Mouse (Mus musculus) forebrain, embryonic 13.5 days (tissue): ENCODE data around the gene Sdhc. TPM values are rescaled to one million over a fixed set of nuclear protein-coding genes. Genes with fewer than 3 reads are reported as not detected.
A peak's percentile ranks its signal among the peaks of the same experiment; 100 is the strongest.
"Not testable (repeated sequence)": the region's sequence is repeated elsewhere in the genome, so short reads cannot be mapped to it uniquely, and the experiment has no call there.

Experiments used
- ATAC-seq: fragments of 200-750 bp; cut with Nextera tagmentation; 2 replicates; pipeline ENCODE4 v1.8.0; 2017
- H3K27ac ChIP-seq: fragments of 300-500 bp; sonication (generic); 2 replicates; pipeline ENCODE4 v1.5.1; 2015; ENCODE audit warnings: inconsistent platforms, mild to moderate bottlenecking, moderate library complexity
- H3K27me3 ChIP-seq: fragments of 300-500 bp; sonication (generic); 2 replicates; pipeline ENCODE4 v1.6.1; 2015; ENCODE audit warnings: mild to moderate bottlenecking, inconsistent platforms
- H3K36me3 ChIP-seq: fragments of 300-500 bp; sonication (generic); 2 replicates; pipeline ENCODE4 v1.6.1; 2015; ENCODE audit warnings: mild to moderate bottlenecking, inconsistent platforms; ENCODE audit not compliant: poor library complexity, severe bottlenecking
- H3K4me1 ChIP-seq: fragments of 300-500 bp; sonication (generic); 2 replicates; pipeline ENCODE4 v1.6.1; 2015; ENCODE audit warnings: inconsistent platforms
- H3K4me2 ChIP-seq: fragments of 300-500 bp; sonication (generic); 2 replicates; pipeline ENCODE4 v1.6.1; 2015; ENCODE audit warnings: inconsistent platforms, mild to moderate bottlenecking, moderate library complexity
- H3K4me3 ChIP-seq: fragments of 300-500 bp; sonication (generic); 2 replicates; pipeline ENCODE4 v1.5.1; 2015; ENCODE audit warnings: mild to moderate bottlenecking, inconsistent platforms
- H3K9ac ChIP-seq: fragments of 300-500 bp; sonication (generic); 2 replicates; pipeline ENCODE4 v1.6.1; 2015; ENCODE audit warnings: mild to moderate bottlenecking, inconsistent platforms
- H3K9me3 ChIP-seq: fragments of 300-500 bp; sonication (generic); replicated peaks from 2 replicates; pipeline ENCODE4 v1.6.1; 2016; ENCODE audit warnings: inconsistent platforms
- WGBS: fragments of 180-500 bp; shearing (Covaris S2); methylation state at CpG from one replicate; pipeline ENCODE4 v1.1.7; 2015; 5-methylcytosine and 5-hydroxymethylcytosine counted together
- microRNA-seq: library from miRNA; unstranded; fragments of <30 nt; microRNA quantifications from one replicate; pipeline ENCODE4, GENCODE M21; 2016
- polyA plus RNA-seq: library from polyadenylated mRNA; unstranded; fragments of >200 nt; fragmentation: Nextera tagmentation; extraction: Ambion mirVana; gene quantifications from 2 replicates; pipeline ENCODE4 v1.2.1, GENCODE M21; 2015

Gene Sdhc
- polyA plus RNA-seq, 1 experiment from 2014 or later, result 229 TPM

DNA sequence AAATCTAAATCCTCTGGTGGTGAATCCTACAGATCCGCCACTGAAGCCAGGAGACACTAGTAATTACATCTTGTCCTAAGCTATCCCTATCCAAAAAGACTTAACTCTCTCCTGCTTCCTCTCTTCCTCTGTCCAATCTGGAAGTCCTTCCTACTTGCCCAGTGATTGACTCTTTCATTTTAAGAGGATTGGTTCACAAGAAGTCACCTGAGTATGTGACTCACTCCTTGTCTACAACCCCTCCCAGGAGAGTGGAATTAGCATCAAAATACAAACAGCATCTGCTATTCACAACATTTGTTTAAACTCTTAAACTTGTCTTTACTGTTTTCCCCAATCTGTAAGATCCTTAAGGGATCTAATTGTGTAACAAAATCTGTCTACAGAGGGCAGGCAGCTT, 60.5 kb downstream of the Sdhc start:
- Histone ChIP-seq H3K9ac (no peak overlapping the region), H3K4me2 (no peak overlapping the region), H3K9me3 (no peaks in the 10 kb centered on the region), H3K36me3 (no peaks in the 10 kb centered on the region), H3K4me3 (no peak overlapping the region), H3K27me3 (peaks cover 9% of the 10 kb centered on the region), H3K27ac (no peak overlapping the region), H3K4me1 (peaks cover 7% of the 10 kb centered on the region)
- ATAC-seq, result no peak
- 93% methylated on average over 1 of the region's 1 CpGs for WGBS

- H3K36me3 ChIP-seq, H3K27me3 ChIP-seq, H3K9ac ChIP-seq, H3K4me1 ChIP-seq, H3K9me3 ChIP-seq, H3K27ac ChIP-seq: not testable (repeated sequence)
- Histone ChIP-seq H3K4me3 (peak overlapping the region; percentile 10; the same call in 1 of the 2 replicates), H3K4me2 (peak overlapping the region; percentile 43)
- 4% methylated on average over 10 of the region's 10 CpGs for WGBS
- ATAC-seq, result 0 out of 2 replicates have a peak, but pooled peaks have one; percentile 31
These were observed 62.0 kb downstream of the Sdhc start for GRCm38 (mm10) chr1:171088237-171088869.

GRCm38 (mm10) chr1:171085718-171086117, 64.7 kb downstream of the Sdhc start:
- no peak for ATAC-seq
- 0% methylated on average over 26 of the region's 26 CpGs for WGBS
- peaks cover 7% of the 10 kb centered on the region for H3K4me1 ChIP-seq

GRCm38 (mm10) chr1:171081512-171082231, 68.7 kb downstream of the Sdhc start:
- H3K9me3 ChIP-seq, H3K4me1 ChIP-seq, H3K4me3 ChIP-seq, H3K4me2 ChIP-seq, H3K36me3 ChIP-seq, H3K9ac ChIP-seq, H3K27ac ChIP-seq: not testable (repeated sequence)
- peak; percentile 14; the same call in 1 of the 2 replicates for ATAC-seq
- H3K27me3 ChIP-seq, result peaks cover 35% of the 10 kb centered on the region
- 33% methylated on average over 9 of the region's 17 CpGs for WGBS

More at GRCm38 (mm10) chr1:171085718-171086117, 64.7 kb downstream of the Sdhc start:
- H3K4me3 ChIP-seq, result peak overlapping the region; percentile 55
- no peaks in the 10 kb centered on the region for H3K9me3 ChIP-seq
- H3K36me3 ChIP-seq, result no peaks in the 10 kb centered on the region
- H3K9ac ChIP-seq, result peak overlapping the region; percentile 70
- no peak overlapping the region for H3K27ac ChIP-seq
- peaks cover 17% of the 10 kb centered on the region for H3K27me3 ChIP-seq
- H3K4me2 ChIP-seq, result peak overlapping the region; percentile 83

GRCm38 (mm10) chr1:171079825-171080224, 70.6 kb downstream of the Sdhc start:
- H3K36me3 ChIP-seq, H3K9me3 ChIP-seq, H3K9ac ChIP-seq, H3K4me1 ChIP-seq, H3K4me2 ChIP-seq, H3K4me3 ChIP-seq, H3K27ac ChIP-seq: not testable (repeated sequence)
- no CpG with 5 or more reads among the region's 43 CpGs for WGBS
- peak; percentile 33 for ATAC-seq
- peaks cover 26% of the 10 kb centered on the region for H3K27me3 ChIP-seq

- 0% methylated on average over 1 of the region's 35 CpGs for WGBS
- peak; percentile 50 for ATAC-seq
- not testable (repeated sequence) for H3K4me1 ChIP-seq, H3K9me3 ChIP-seq, H3K27ac ChIP-seq, H3K9ac ChIP-seq, H3K4me3 ChIP-seq, H3K4me2 ChIP-seq, H3K36me3 ChIP-seq
- H3K27me3 ChIP-seq, result peaks cover 27% of the 10 kb centered on the region
These were observed 71.1 kb downstream of the Sdhc start for GRCm38 (mm10) chr1:171079345-171079744.

DNA sequence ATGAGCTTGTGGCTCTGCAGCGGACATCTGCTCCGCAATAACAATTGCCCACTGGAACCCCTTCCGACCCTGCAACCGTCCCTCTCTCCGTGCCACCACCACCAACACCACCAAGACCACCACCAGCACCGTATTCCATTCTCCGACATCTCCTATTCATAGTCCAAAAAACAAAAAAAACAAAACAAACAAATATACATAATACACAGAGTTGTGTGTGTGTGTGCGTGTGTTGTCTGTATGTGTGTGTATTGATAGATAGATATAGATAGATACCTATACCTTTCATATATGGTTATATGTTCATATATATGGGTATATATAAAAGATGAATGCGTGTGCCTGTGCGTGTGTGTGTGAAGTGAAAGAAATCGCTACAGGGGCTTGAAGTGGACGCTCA, 72.0 kb downstream of the Sdhc start:
- not testable (repeated sequence) for H3K36me3 ChIP-seq, H3K4me1 ChIP-seq, H3K27ac ChIP-seq, ATAC-seq, H3K9ac ChIP-seq, H3K9me3 ChIP-seq
- WGBS, result 14% methylated on average over 12 of the region's 12 CpGs
- Histone ChIP-seq H3K4me3 (peak overlapping the region; percentile 11), H3K4me2 (peak overlapping the region; percentile 50), H3K27me3 (peaks cover 35% of the 10 kb centered on the region)

GRCm38 (mm10) chr1:171077955-171078354, 72.4 kb downstream of the Sdhc start:
- WGBS, result 2% methylated on average over 20 of the region's 27 CpGs
- peak overlapping the region; percentile 50 for H3K4me2 ChIP-seq
- H3K4me1 ChIP-seq, H3K9ac ChIP-seq, H3K36me3 ChIP-seq, H3K27ac ChIP-seq, H3K9me3 ChIP-seq: not testable (repeated sequence)
- peak; percentile 39 for ATAC-seq
- peak overlapping the region; percentile 29 for H3K4me3 ChIP-seq
- peaks cover 35% of the 10 kb centered on the region for H3K27me3 ChIP-seq

DNA sequence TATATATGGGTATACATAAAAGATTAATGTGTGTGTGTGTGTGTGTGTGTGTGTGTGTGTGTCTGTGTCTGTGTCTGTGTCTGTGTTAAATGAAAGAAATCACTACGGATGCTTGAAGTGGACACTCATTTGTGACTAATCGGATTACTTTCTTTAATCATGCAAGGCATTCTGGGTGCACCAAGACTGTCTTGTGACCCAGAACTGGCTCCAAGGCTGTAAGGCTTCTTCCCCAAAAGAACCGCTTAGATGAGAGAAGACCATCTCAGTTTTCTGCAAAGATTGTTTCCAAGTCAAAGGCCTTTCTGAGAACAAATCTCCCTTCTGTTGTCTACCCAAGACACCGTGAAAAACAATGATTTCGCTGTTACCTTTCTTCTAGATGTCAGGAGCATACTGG, 73.2 kb downstream of the Sdhc start:
- peaks cover 35% of the 10 kb centered on the region for H3K27me3 ChIP-seq
- not testable (repeated sequence) for H3K9me3 ChIP-seq, H3K36me3 ChIP-seq, H3K4me1 ChIP-seq, H3K9ac ChIP-seq, ATAC-seq, H3K4me3 ChIP-seq, H3K4me2 ChIP-seq, H3K27ac ChIP-seq
- 27% methylated on average over 5 of the region's 5 CpGs for WGBS

Small RNAs within 50 kb of the gene (microRNA-seq; reads per million reads assigned to microRNA genes)
- not detected for gene Gm27844

Other genes with a start within 250 kb of the Sdhc start
- 0.14 TPM in 1 of 2 replicates, not detected in the other for gene Fcrlb, start 237.7 kb downstream of the Sdhc start, polyA plus RNA-seq
- gene Fcrla, start 223.0 kb downstream of the Sdhc start, polyA plus RNA-seq, result not detected in 2 replicates
- 0.12 and 0.26 TPM in 2 replicates for gene Fcgr2b, start 174.1 kb downstream of the Sdhc start, polyA plus RNA-seq
- 0.33 TPM in 1 of 2 replicates, not detected in the other for gene Fcgr4, start 131.7 kb downstream of the Sdhc start, polyA plus RNA-seq
- gene Fcgr3, start 85.7 kb downstream of the Sdhc start, polyA plus RNA-seq, result 3.5 and 3.8 TPM in 2 replicates
- gene Cfap126, start 36.7 kb downstream of the Sdhc start, polyA plus RNA-seq, result 6.6 and 7.8 TPM in 2 replicates
- 0.22 TPM in 1 of 2 replicates, not detected in the other for gene Mpz, start 108 bp upstream of the Sdhc start, polyA plus RNA-seq
- gene Pcp4l1, start 45.7 kb upstream of the Sdhc start, polyA plus RNA-seq, result 6.2 and 8.8 TPM in 2 replicates
- gene Nr1i3, start 63.4 kb upstream of the Sdhc start, polyA plus RNA-seq, result 0.32 and 0.37 TPM in 2 replicates
- 33.8 and 43.0 TPM in 2 replicates for gene Tomm40l, start 71.9 kb upstream of the Sdhc start, polyA plus RNA-seq
- gene Apoa2, start 74.5 kb upstream of the Sdhc start, polyA plus RNA-seq, result 2.6 and 8.3 TPM in 2 replicates
- 12.3 and 12.8 TPM in 2 replicates for gene Fcer1g, start 83.8 kb upstream of the Sdhc start, polyA plus RNA-seq
- 6.9 and 7.3 TPM in 2 replicates for gene Adamts4, start 99.8 kb upstream of the Sdhc start, polyA plus RNA-seq
- 216 and 221 TPM in 2 replicates for gene Ndufs2, start 100.8 kb upstream of the Sdhc start, polyA plus RNA-seq
- 89.0 and 95.3 TPM in 2 replicates for gene B4galt3, start 119.7 kb upstream of the Sdhc start, polyA plus RNA-seq
- gene Ppox, start 130.6 kb upstream of the Sdhc start, polyA plus RNA-seq, result 50.3 and 51.0 TPM in 2 replicates
- 122 and 125 TPM in 2 replicates for gene Usp21, start 137.4 kb upstream of the Sdhc start, polyA plus RNA-seq
- 118 and 120 TPM in 2 replicates for gene Ufc1, start 144.4 kb upstream of the Sdhc start, polyA plus RNA-seq
- gene Dedd, start 178.5 kb upstream of the Sdhc start, polyA plus RNA-seq, result 50.9 and 54.0 TPM in 2 replicates
- 52.9 and 56.9 TPM in 2 replicates for gene Nit1, start 195.0 kb upstream of the Sdhc start, polyA plus RNA-seq
- 160 and 180 TPM in 2 replicates for gene Pfdn2, start 195.1 kb upstream of the Sdhc start, polyA plus RNA-seq
- 3.3 and 3.8 TPM in 2 replicates for gene Klhdc9, start 210.2 kb upstream of the Sdhc start, polyA plus RNA-seq
- gene Nectin4, start 219.5 kb upstream of the Sdhc start, polyA plus RNA-seq, result 0.31 and 0.32 TPM in 2 replicates
- gene Arhgap30, start 238.4 kb upstream of the Sdhc start, polyA plus RNA-seq, result 0.35 and 0.36 TPM in 2 replicates